ENCODE assay signal across 10 mouse cellular contexts in the genomic region with DNA sequence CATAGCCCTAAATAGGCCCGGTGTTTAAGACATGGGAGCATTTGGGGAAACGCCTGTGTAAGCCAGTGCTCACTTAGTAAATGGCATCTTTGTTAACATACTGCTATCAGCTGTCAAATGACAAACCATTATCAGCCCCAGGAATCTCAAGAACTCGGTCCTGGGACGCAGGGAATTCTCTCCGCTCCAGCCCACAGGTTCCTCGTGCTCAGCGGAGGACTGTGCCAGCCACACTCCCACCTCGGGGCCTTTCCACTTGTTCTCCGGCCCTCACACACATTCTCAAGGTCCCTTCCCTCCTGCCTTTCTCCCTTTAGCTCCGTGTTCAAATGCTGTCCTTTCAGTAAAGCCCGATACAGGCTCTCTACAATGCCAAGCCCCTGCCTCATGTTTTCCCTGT. TPM values are rescaled to one million over a fixed set of nuclear protein-coding genes. Genes with fewer than 3 reads are reported as not detected.
A peak's percentile ranks its signal among the peaks of the same experiment; 100 is the strongest.
DNase-seq lines count a peak whose midpoint lies in the region; ATAC-seq and TF ChIP-seq lines count a peak whose summit lies in the region.
"Had no signal": no experiment of that assay in that cellular context is flagged by ENCODE, and none has a peak within 500 bp of the region (broad histone marks: within the 10 kb centered on the region; RNA-seq: fewer than 3 reads in every experiment).

No protein-coding gene starts in this region.

- H3K9me3 ChIP-seq in E14TG2a.4 (ENCODE audit: low read length) = no peaks in the 10 kb centered on the region
- no peaks in the 10 kb centered on the region for H3K9me3 ChIP-seq in limb, embryonic 15.5 days
- H3K9me3 ChIP-seq: G1E had no signal

- H3K9ac ChIP-seq in limb, embryonic 15.5 days = no peak overlapping the region

- peak; percentile 41 for DNase-seq in kidney, adult 9 months
- DNase-seq in kidney, adult 8-10 months = no peak
- DNase-seq in right cerebral cortex, adult 18-20 months = no peak
- DNase-seq in embryo, embryonic 11 days = no peak
- DNase-seq: cerebellum, adult 8-10 months; right cerebral cortex, postnatal 4 days had no signal

- peak overlapping the region; percentile 88; the same call in 1 of the 2 replicates for H3K4me2 ChIP-seq in limb, embryonic 15.5 days

- TF ChIP-seq CTCF in E14TG2a.4 (conservative IDR thresholded peaks at IDR 0.05; ENCODE audit: low read length) = no peak

- peaks cover 47% of the 10 kb centered on the region for H3K4me1 ChIP-seq in E14TG2a.4 (replicated peaks; ENCODE audit: low read depth, low read length)
- peaks cover 22% of the 10 kb centered on the region for H3K4me1 ChIP-seq in brown adipose tissue, adult 24 weeks (ENCODE audit: control insufficient read depth, insufficient read depth, insufficient read length, low read length)
- peaks cover 44% of the 10 kb centered on the region for H3K4me1 ChIP-seq in limb, embryonic 15.5 days

- H3K27ac ChIP-seq in brown adipose tissue, adult 24 weeks (replicated peaks; ENCODE audit: low read depth, low read length) = no peak overlapping the region
- H3K27ac ChIP-seq in limb, embryonic 15.5 days = no peak overlapping the region

- WGBS in limb, embryonic 15.5 days = 67% methylated on average over 11 of the region's 11 CpGs

- peaks cover 24% of the 10 kb centered on the region for H3K27me3 ChIP-seq in E14TG2a.4 (ENCODE audit: insufficient read depth, low read length)
- H3K27me3 ChIP-seq in limb, embryonic 15.5 days = no peaks in the 10 kb centered on the region

- ATAC-seq in limb, embryonic 15.5 days (ENCODE audit: insufficient number of reproducible peaks, low FRiP score, low TSS enrichment, low read depth) = no peak

- peaks cover 39% of the 10 kb centered on the region for H3K36me3 ChIP-seq in E14TG2a.4 (ENCODE audit: insufficient read depth, low read length)
- peaks cover 14% of the 10 kb centered on the region for H3K36me3 ChIP-seq in limb, embryonic 15.5 days

- H3K4me3 ChIP-seq in E14TG2a.4 (replicated peaks; ENCODE audit: low read length) = 0 out of 2 replicates have a peak overlapping the region, but pooled peaks have one; percentile 89
- H3K4me3 ChIP-seq in brown adipose tissue, adult 24 weeks (ENCODE audit: insufficient read depth, low read depth, low read length) = peak overlapping the region; percentile 14; the same call in 1 of the 2 replicates
- H3K4me3 ChIP-seq in limb, embryonic 15.5 days = no peak overlapping the region

RNA-seq across cellular contexts. Expression of gene Gm20431, which starts 2.6 kb away (rescaled TPM):
- polyA plus RNA-seq in brown adipose tissue, adult 24 weeks (2012; ENCODE audit: insufficient read depth, insufficient read length, missing spikeins) = 1.3 TPM in 1 of 2 replicates, not detected in the other
- polyA plus RNA-seq in limb, embryonic 15.5 days (2015; fragmentation: Nextera tagmentation; extraction: Ambion mirVana) = 3.9 and 9.4 TPM in 2 replicates
- polyA plus RNA-seq: G1E had no signal

RNA-seq across cellular contexts. Expression of gene Ube2v1, which starts 26.8 kb away (rescaled TPM):
- polyA plus RNA-seq in brown adipose tissue, adult 24 weeks (2012; ENCODE audit: insufficient read depth, insufficient read length, missing spikeins) = 113 and 141 TPM in 2 replicates
- 289 and 315 TPM in 2 replicates for polyA plus RNA-seq in limb, embryonic 15.5 days (2015; fragmentation: Nextera tagmentation; extraction: Ambion mirVana)

RNA-seq across cellular contexts. Expression of gene Cebpb, which starts 30.0 kb away (rescaled TPM):
- polyA plus RNA-seq in brown adipose tissue, adult 24 weeks (2012; ENCODE audit: insufficient read depth, insufficient read length, missing spikeins) = 226 and 227 TPM in 2 replicates
- polyA plus RNA-seq in limb, embryonic 15.5 days (2015; fragmentation: Nextera tagmentation; extraction: Ambion mirVana) = 20.5 and 25.0 TPM in 2 replicates

RNA-seq across cellular contexts. Expression of gene Tmem189, which starts 30.9 kb away (rescaled TPM):
- 12.7 and 19.3 TPM in 2 replicates for polyA plus RNA-seq in brown adipose tissue, adult 24 weeks (2012; ENCODE audit: insufficient read depth, insufficient read length, missing spikeins)
- 36.2 and 40.1 TPM in 2 replicates for polyA plus RNA-seq in limb, embryonic 15.5 days (2015; fragmentation: Nextera tagmentation; extraction: Ambion mirVana)
